Mouse (Mus musculus): Measurements from ENCODE around the gene Znrf3. TPM values are rescaled to one million over a fixed set of nuclear protein-coding genes. Genes with fewer than 3 reads are reported as not detected.

Znrf3 gene
- polyA plus RNA-seq, 1 experiment from 2014 or later = 12.3 TPM

DNA sequence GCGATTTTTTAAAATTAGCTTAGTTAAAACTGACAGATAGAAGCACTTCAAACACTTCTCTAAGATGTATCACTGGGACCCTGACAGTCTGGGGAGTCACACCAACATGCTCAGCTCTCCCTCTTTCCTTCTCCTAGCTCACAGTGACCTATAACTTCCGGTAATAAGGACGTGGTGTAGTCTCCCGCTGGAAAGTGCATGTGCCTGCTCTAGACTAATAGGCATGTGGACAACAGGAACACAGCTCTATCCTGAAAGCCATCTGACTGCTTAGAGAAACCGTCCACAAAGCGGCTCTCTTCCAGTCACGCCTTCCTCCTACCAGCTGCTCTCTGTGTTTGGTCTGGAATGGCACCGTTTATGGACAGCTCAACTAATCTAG, 199.9 kb downstream of the Znrf3 start:
- no peak overlapping the region for H3K4me3 ChIP-seq (ENCODE audit: low read depth, low read length)
- H3K27me3 ChIP-seq (ENCODE audit: control insufficient read depth, insufficient read depth, low read length) = no peaks in the 10 kb centered on the region
- H3K9me3 ChIP-seq (ENCODE audit: control insufficient read depth, low read length) = no peaks in the 10 kb centered on the region
- H3K4me2 ChIP-seq (ENCODE audit: low read depth, severe bottlenecking) = peak overlapping the region; percentile 29
- no peak for ATAC-seq (ENCODE audit: insufficient number of reproducible peaks, low FRiP score, low TSS enrichment, low read depth)
- peaks cover 7% of the 10 kb centered on the region; the same call in 1 of the 2 replicates for H3K36me3 ChIP-seq (ENCODE audit: control insufficient read depth, insufficient read depth, low read length)
- peak; percentile 51 for DNase-seq (ENCODE audit: low spot score)
- no peak overlapping the region for H3K9ac ChIP-seq (ENCODE audit: low read length)
- H3K4me1 ChIP-seq (ENCODE audit: control insufficient read depth, insufficient read depth, low read length) = peaks cover 27% of the 10 kb centered on the region
- WGBS = 13% methylated on average over 8 of the region's 8 CpGs
- peak overlapping the region; percentile 45; the same call in 1 of the 2 replicates for H3K27ac ChIP-seq (replicated peaks; ENCODE audit: low read depth, low read length)

DNA sequence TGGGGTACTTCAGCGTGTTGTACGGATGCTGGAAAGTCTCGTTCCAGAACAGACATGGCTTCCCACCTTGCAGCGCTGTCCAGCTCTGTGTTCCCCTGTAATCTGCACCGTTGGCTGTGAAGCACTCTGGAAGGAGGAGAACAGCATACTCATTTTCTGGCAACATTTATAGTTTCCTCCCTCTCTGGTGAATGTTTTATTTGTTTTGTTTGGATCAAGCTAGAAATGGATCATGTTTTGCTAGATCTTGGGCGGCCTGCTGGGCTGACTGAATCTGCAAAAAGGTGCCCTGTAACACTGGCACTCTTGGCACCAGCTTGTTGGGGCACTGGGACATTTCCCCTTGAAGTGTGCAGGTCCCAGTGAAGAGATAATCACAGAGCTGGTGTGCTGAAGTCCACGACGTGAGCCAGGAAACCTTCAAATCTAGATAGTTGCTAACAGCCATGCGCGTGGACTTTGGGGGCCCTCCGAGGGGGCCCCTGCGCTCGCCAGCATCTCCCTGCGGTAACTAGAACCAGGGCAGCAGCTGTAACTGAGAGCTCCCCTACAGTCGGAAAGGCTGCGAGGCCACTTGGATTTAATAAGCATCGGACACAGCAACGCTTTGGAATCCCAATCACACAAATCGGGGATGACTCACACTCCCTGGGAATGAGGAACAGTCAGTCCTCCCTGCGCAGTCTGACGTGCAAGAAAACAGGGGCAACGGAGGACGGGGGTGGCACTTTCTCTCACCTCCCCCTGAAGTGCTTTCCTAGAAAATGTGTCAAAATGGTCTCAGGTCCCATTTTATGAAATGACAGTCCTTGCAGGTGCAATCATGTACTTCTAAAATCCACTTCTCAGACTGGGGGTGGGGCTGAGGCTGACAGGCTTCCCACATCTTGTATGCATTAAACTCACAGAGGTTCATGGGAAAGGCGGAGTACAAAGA, 200.6 kb downstream of the Znrf3 start:
- peak overlapping the region; percentile 45; the same call in 1 of the 2 replicates for H3K27ac ChIP-seq (replicated peaks; ENCODE audit: low read depth, low read length)
- H3K4me2 ChIP-seq (ENCODE audit: low read depth, severe bottlenecking) = peak overlapping the region; percentile 29
- peaks cover 7% of the 10 kb centered on the region; the same call in 1 of the 2 replicates for H3K36me3 ChIP-seq (ENCODE audit: control insufficient read depth, insufficient read depth, low read length)
- no peaks in the 10 kb centered on the region for H3K9me3 ChIP-seq (ENCODE audit: control insufficient read depth, low read length)
- peaks cover 28% of the 10 kb centered on the region for H3K4me1 ChIP-seq (ENCODE audit: control insufficient read depth, insufficient read depth, low read length)
- H3K9ac ChIP-seq (ENCODE audit: low read length) = no peak overlapping the region
- ATAC-seq (ENCODE audit: insufficient number of reproducible peaks, low FRiP score, low TSS enrichment, low read depth) (no peak), DNase-seq (ENCODE audit: low spot score) (peak; percentile 34)
- no peak overlapping the region for H3K4me3 ChIP-seq (ENCODE audit: low read depth, low read length)
- H3K27me3 ChIP-seq (ENCODE audit: control insufficient read depth, insufficient read depth, low read length) = no peaks in the 10 kb centered on the region
- WGBS = 48% methylated on average over 24 of the region's 24 CpGs

DNA sequence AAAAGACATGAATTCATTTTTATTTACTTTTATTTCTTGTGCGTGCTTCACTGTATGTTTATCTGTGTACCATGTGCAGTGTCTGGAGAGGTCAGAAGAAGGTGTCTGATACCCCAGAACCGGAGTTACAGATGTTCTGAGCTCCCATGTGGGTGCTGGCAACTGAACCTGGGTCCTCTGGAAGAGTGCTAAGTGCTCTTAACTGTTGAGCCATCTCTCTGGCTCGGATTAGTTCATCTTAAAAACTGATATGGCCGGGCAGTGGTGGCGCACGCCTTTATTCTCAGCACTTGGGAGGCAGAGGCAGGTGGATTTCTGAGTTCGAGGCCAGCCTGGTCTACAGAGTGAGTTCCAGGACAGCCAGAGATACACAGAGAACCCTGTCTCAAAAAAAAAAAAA, 201.4 kb downstream of the Znrf3 start:
- H3K4me3 ChIP-seq (ENCODE audit: low read depth, low read length) = no peak overlapping the region
- DNase-seq (ENCODE audit: low spot score) (no peak), ATAC-seq (ENCODE audit: insufficient number of reproducible peaks, low FRiP score, low TSS enrichment, low read depth) (no peak)
- H3K9me3 ChIP-seq (ENCODE audit: control insufficient read depth, low read length) = no peaks in the 10 kb centered on the region
- peaks cover 28% of the 10 kb centered on the region for H3K4me1 ChIP-seq (ENCODE audit: control insufficient read depth, insufficient read depth, low read length)
- no peaks in the 10 kb centered on the region for H3K27me3 ChIP-seq (ENCODE audit: control insufficient read depth, insufficient read depth, low read length)
- no peak overlapping the region for H3K9ac ChIP-seq (ENCODE audit: low read length)
- H3K27ac ChIP-seq (replicated peaks; ENCODE audit: low read depth, low read length) = no peak overlapping the region
- H3K36me3 ChIP-seq (ENCODE audit: control insufficient read depth, insufficient read depth, low read length) = peaks cover 7% of the 10 kb centered on the region; the same call in 1 of the 2 replicates
- no peak overlapping the region for H3K4me2 ChIP-seq (ENCODE audit: low read depth, severe bottlenecking)
- 96% methylated on average over 7 of the region's 7 CpGs for WGBS

DNA sequence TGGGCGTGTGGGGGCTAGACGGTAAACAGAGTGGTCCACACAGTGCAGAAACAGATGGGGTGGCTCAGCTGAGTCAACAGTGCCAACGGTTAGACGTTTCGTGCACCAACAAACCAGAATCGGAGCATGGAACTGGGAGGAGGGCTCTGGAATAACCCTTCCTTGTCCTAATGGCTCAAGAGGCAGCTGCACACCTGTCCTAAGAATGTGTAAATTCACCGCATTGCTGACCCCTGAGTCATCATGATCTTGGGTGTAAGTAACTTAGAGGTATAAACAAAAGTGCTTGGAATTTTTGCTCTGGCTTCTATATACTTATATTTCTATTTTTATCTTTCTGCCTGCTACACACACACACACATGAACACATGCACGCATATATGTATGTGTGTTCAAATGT, 202.5 kb downstream of the Znrf3 start:
- DNase-seq (ENCODE audit: low spot score) (no peak), ATAC-seq (ENCODE audit: insufficient number of reproducible peaks, low FRiP score, low TSS enrichment, low read depth) (no peak)
- H3K9me3 ChIP-seq (ENCODE audit: control insufficient read depth, low read length) = no peaks in the 10 kb centered on the region
- H3K27me3 ChIP-seq (ENCODE audit: control insufficient read depth, insufficient read depth, low read length) = no peaks in the 10 kb centered on the region
- peaks cover 11% of the 10 kb centered on the region; the same call in 1 of the 2 replicates for H3K36me3 ChIP-seq (ENCODE audit: control insufficient read depth, insufficient read depth, low read length)
- H3K4me3 ChIP-seq (ENCODE audit: low read depth, low read length) = no peak overlapping the region
- no peak overlapping the region for H3K4me2 ChIP-seq (ENCODE audit: low read depth, severe bottlenecking)
- no peak overlapping the region for H3K27ac ChIP-seq (replicated peaks; ENCODE audit: low read depth, low read length)
- 90% methylated on average over 8 of the region's 8 CpGs for WGBS
- H3K4me1 ChIP-seq (ENCODE audit: control insufficient read depth, insufficient read depth, low read length) = peaks cover 28% of the 10 kb centered on the region
- no peak overlapping the region for H3K9ac ChIP-seq (ENCODE audit: low read length)

DNA sequence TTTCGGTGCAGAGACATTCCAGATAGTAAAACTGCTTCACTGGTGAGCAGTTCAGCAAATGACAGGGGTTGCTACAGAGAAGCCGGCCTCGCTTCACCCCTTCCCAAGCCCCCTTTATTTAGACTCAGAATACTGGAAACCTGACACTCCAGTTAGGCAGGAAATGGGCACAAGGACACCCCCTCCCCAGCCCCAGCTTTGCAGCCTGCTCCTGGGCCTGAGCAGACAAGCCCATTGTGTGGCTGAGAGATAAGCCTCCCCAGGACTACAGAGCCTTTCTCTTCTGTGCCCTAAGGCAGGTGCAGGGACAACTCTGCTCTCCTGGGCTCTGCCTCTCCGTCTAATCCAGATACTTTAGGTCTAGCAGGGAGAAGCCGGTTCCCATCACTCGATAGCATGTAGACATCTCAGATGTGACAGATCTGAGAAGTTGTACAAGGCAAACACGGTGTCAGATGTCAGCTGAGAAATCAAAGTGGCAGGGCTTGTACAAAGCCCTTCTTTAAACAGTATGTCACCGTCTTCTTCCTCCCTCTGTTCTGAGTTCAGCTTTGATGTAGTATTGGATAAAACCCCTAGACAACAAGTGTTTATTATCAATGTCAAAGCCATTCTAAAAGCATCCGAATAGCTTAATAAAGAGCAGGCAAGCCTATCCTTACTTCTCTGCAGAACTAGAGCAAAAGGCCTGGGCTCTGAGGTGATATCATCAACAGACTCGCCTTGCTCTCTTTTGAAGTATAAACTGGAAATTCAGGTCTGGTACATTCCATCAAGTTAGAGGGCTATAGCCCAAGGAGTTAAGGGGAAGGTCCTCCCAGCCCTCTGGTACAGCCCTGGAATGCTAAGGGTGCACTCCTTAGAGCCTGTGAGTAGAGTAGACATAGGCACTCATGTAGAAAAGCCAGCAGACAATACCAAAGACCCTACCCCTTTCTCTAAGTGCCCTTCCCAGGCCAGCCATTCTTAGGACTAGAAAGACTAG, 204.6 kb downstream of the Znrf3 start:
- Histone ChIP-seq H3K4me3 (ENCODE audit: low read depth, low read length) (no peak overlapping the region), H3K9me3 (ENCODE audit: control insufficient read depth, low read length) (no peaks in the 10 kb centered on the region), H3K4me2 (ENCODE audit: low read depth, severe bottlenecking) (peak overlapping the region; percentile 3), H3K4me1 (ENCODE audit: control insufficient read depth, insufficient read depth, low read length) (peaks cover 21% of the 10 kb centered on the region), H3K36me3 (ENCODE audit: control insufficient read depth, insufficient read depth, low read length) (peaks cover 11% of the 10 kb centered on the region; the same call in 1 of the 2 replicates), H3K9ac (ENCODE audit: low read length) (no peak overlapping the region), H3K27me3 (ENCODE audit: control insufficient read depth, insufficient read depth, low read length) (no peaks in the 10 kb centered on the region), H3K27ac (replicated peaks; ENCODE audit: low read depth, low read length) (no peak overlapping the region)
- DNase-seq (ENCODE audit: low spot score) (peak; percentile 62), ATAC-seq (ENCODE audit: insufficient number of reproducible peaks, low FRiP score, low TSS enrichment, low read depth) (peak; percentile 79)
- WGBS = 10% methylated on average over 10 of the region's 10 CpGs

Other genes with a start within 250 kb of the Znrf3 start
- 10.3 and 13.6 TPM in 2 replicates for gene Kremen1, start 183.3 kb downstream of the Znrf3 start, polyA plus RNA-seq (2014; fragmentation: Nextera tagmentation; extraction: Ambion mirVana)
- 151 and 153 TPM in 2 replicates for gene Xbp1, start 75.8 kb upstream of the Znrf3 start, polyA plus RNA-seq (2014; fragmentation: Nextera tagmentation; extraction: Ambion mirVana)
- gene Ccdc117, start 97.3 kb upstream of the Znrf3 start, polyA plus RNA-seq (2014; fragmentation: Nextera tagmentation; extraction: Ambion mirVana) = 33.5 and 35.9 TPM in 2 replicates
- gene Ankrd36, start 124.8 kb upstream of the Znrf3 start, polyA plus RNA-seq (2014; fragmentation: Nextera tagmentation; extraction: Ambion mirVana) = not detected in 2 replicates